Mouse (Mus musculus): ENCODE measurements at regions not wholly inside any gene's neighbourhood (a gene's known extent, or its start where the extent isn't known, plus 50 kb on each side); places are given as distances from the start of the nearest gene placed in this dataset.

GRCm38 (mm10) chr4:83107161-83107560, 55.0 kb upstream of the Frem1 start:
- TF ChIP-seq TBP (IDR thresholded peaks at IDR 0.05; ENCODE audit: low read depth, low read length) (no peak), HCFC1 (IDR thresholded peaks at IDR 0.05; ENCODE audit: low read depth, low read length) (no peak), TAL1 (IDR thresholded peaks at IDR 0.05; ENCODE audit: low read length) (no peak), ZC3H11A (IDR thresholded peaks at IDR 0.05; ENCODE audit: low read depth, low read length) (no peak), GATA1 (IDR thresholded peaks at IDR 0.05; ENCODE audit: low read depth, low read length) (no peak), POLR2A (IDR thresholded peaks at IDR 0.05; ENCODE audit: control insufficient read depth in 1 of 2, insufficient read depth in 1 of 2, low read depth in 1 of 2, low read length in 2 of 2, poor library complexity in 1 of 2) (no peak), MAX (IDR thresholded peaks at IDR 0.05; ENCODE audit: low read length) (no peak)

All from MEL (cell line).